Mouse (Mus musculus): Measurements from ENCODE around the gene 1600002K03Rik.

- TF ChIP-seq CTCF (conservative IDR thresholded peaks at IDR 0.05; ENCODE audit: low read length) (no peak), NANOG (IDR thresholded peaks at IDR 0.05; ENCODE audit: borderline replicate concordance, low read length) (no peak), POU5F1 (IDR thresholded peaks at IDR 0.05; ENCODE audit: borderline replicate concordance, low read length) (no peak)
These were observed 9.0 kb upstream of the 1600002K03Rik start for GRCm38 (mm10) chr10:80163721-80164120.
